Mouse (Mus musculus): Measurements from ENCODE around the gene Enthd1.

The Enthd1 gene

GRCm38 (mm10) chr15:80485601-80486000, 79.4 kb downstream of the Enthd1 start:
- no peak for DNase-seq (ENCODE audit: low spot score)

GRCm38 (mm10) chr15:80483041-80483705, 81.8 kb downstream of the Enthd1 start:
- no peak for DNase-seq (ENCODE audit: low spot score)

GRCm38 (mm10) chr15:80482348-80482747, 82.6 kb downstream of the Enthd1 start:
- DNase-seq (ENCODE audit: low spot score): no peak

GRCm38 (mm10) chr15:80474429-80475002, 90.4 kb downstream of the Enthd1 start:
- no peak for DNase-seq (ENCODE audit: low spot score)

- no peak for DNase-seq (ENCODE audit: low spot score)
Observed at GRCm38 (mm10) chr15:80467876-80468275, 97.1 kb downstream of the Enthd1 start.

- peak; percentile 12 for DNase-seq (ENCODE audit: low spot score)
Observed at GRCm38 (mm10) chr15:80462106-80462505, 102.8 kb downstream of the Enthd1 start.

GRCm38 (mm10) chr15:80461446-80461845, 103.5 kb downstream of the Enthd1 start:
- DNase-seq (ENCODE audit: low spot score): no peak

- DNase-seq (ENCODE audit: low spot score): no peak
Observed at GRCm38 (mm10) chr15:80460011-80460410, 104.9 kb downstream of the Enthd1 start.

- DNase-seq (ENCODE audit: low spot score): no peak
Observed at GRCm38 (mm10) chr15:80457984-80458383, 107.0 kb downstream of the Enthd1 start.

GRCm38 (mm10) chr15:80454486-80454885, 110.5 kb downstream of the Enthd1 start:
- DNase-seq (ENCODE audit: low spot score): no peak

GRCm38 (mm10) chr15:80452425-80452824, 112.5 kb downstream of the Enthd1 start:
- DNase-seq (ENCODE audit: low spot score): no peak

GRCm38 (mm10) chr15:80445956-80446687, 118.8 kb downstream of the Enthd1 start:
- no peak for DNase-seq (ENCODE audit: low spot score)

GRCm38 (mm10) chr15:80440195-80440594, 124.8 kb downstream of the Enthd1 start:
- no peak for DNase-seq (ENCODE audit: low spot score)

GRCm38 (mm10) chr15:80438423-80438822, 126.5 kb downstream of the Enthd1 start:
- DNase-seq (ENCODE audit: low spot score): no peak

- no peak for DNase-seq (ENCODE audit: low spot score)
Observed at GRCm38 (mm10) chr15:80437996-80438395, 127.0 kb downstream of the Enthd1 start.

- no peak for DNase-seq (ENCODE audit: low spot score)
Observed at GRCm38 (mm10) chr15:80436961-80437360, 128.0 kb downstream of the Enthd1 start.

- DNase-seq (ENCODE audit: low spot score): no peak
Observed at GRCm38 (mm10) chr15:80430324-80430723, 134.6 kb downstream of the Enthd1 start.

- no peak for DNase-seq (ENCODE audit: low spot score)
Observed at GRCm38 (mm10) chr15:80418146-80418545, 146.8 kb downstream of the Enthd1 start.

GRCm38 (mm10) chr15:80417066-80417465, 147.9 kb downstream of the Enthd1 start:
- DNase-seq (ENCODE audit: low spot score): no peak

- DNase-seq (ENCODE audit: low spot score): no peak
Observed at GRCm38 (mm10) chr15:80415132-80415531, 149.8 kb downstream of the Enthd1 start.

- DNase-seq (ENCODE audit: low spot score): no peak
Observed at GRCm38 (mm10) chr15:80413988-80414721, 150.8 kb downstream of the Enthd1 start.

GRCm38 (mm10) chr15:80413070-80413469, 151.9 kb downstream of the Enthd1 start:
- DNase-seq (ENCODE audit: low spot score): no peak

- no peak for DNase-seq (ENCODE audit: low spot score)
Observed at GRCm38 (mm10) chr15:80410661-80411060, 154.3 kb downstream of the Enthd1 start.

Measured in urinary bladder, postnatal 25 days (tissue).